Mouse (Mus musculus) frontal cortex, postnatal 10 days (tissue): ENCODE data around the gene Vmn2r1.

Source experiments
- DNase-seq, 2 experiments: peaks; one replicate each; pipeline ENCODE4 v3.0.0; 2022; ENCODE audit warnings: low spot score in 2 of 2, mixed read lengths in 1 of 2

The Vmn2r1 gene

DNA sequence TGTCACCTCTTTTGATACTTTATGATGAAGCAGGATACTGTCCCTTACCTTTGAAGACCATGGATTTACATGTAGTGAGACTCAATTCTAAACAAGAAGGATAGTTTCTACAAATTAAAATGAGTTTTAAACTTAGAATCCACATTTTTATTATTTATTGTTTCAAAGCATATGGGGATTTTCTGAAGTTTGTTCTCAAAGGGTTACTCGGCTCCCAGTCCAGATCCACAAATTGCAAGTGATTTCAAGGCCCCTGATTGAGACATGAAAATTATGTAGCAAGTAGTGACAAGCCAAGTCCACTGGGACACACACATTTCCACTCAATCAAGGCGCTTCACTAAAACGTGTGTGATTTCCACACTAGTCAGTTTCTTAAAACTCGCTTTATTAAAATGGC lies at the start of gene Vmn2r1:
Gene Vmn2r1, plus strand, starts transcription at position 301 of the 400 bp plus-strand sequence.
- DNase-seq, result no peak

GRCm38 (mm10) chr3:64038136-64038841 lies 43.1 kb upstream of the Vmn2r1 start:
- no peak for DNase-seq

GRCm38 (mm10) chr3:64039818-64040784 lies 41.2 kb upstream of the Vmn2r1 start:
- DNase-seq, result peak; percentile 51 to 81

- no peak for DNase-seq
These were observed 31.4 kb downstream of the Vmn2r1 start for GRCm38 (mm10) chr3:64112707-64113106.

DNA sequence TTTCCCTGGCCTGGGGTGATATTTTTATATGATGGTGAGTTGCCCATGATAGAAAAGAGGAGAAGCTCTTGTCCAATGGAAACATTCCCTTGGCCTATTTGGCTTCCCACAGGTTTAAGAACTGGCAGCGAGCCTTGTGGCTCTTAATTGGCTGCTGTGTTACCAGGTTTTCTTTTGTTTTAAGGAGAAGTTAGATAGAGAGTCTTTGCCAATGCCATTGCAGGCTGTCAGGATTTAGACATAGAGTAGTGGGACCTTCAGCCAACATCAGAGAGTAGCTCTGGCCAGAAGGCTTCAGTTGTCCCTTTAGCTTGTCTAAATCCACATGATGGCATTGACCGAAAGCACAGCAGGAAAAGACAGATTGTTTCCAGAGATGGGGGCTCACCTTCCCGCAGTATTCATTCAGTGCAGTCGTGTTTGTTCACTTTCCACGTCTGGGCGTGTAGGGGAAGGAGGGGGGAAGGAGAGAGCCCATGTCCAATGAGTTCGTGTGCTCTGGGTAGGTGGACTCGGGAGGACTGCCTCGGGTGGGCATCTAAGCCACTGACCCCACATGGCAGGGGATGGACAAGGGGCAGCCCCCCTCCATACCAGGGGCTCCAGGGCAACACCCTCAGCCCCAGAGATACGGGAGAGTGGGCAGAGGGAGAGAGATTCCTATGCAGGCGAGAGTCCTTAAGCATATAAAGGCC lies 32.2 kb downstream of the Vmn2r1 start:
- DNase-seq, result no peak

DNA sequence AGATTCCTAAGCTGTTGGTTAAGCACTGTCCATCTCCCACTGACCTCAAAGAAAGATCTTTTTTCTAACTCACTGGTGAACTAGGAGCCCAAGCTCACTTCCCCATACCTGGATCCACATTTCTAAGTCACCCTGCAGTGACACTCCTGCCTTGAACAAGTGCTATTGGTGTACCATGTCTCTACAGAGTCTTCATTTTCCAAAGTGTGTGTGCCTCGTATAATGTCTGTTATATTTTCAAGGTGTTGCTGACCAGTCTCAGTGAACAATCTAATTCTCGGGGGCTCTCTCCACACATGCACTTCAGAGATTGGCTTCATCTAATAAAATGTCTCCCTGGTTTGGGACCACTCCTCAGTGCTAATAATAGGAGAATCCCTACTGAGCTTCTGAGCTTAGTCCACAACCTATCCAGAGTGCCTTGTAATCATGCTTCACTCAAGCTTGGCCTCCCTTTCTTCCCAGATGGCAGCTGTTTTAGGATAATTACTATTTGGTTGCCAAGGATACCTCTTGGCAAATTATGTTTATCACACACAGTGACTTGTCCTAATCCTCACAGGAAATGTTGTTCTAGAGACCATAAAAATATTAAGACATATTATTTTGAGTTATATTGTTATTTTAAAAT lies 60.6 kb downstream of the Vmn2r1 start, which contains the start of gene Vmn2r2:
Gene Vmn2r2, minus strand, starts transcription at position 51 of the 631 bp plus-strand sequence.
- DNase-seq, result no peak
